Mouse (Mus musculus): ENCODE results near the gene Ywhab.

Gene Ywhab

DNA sequence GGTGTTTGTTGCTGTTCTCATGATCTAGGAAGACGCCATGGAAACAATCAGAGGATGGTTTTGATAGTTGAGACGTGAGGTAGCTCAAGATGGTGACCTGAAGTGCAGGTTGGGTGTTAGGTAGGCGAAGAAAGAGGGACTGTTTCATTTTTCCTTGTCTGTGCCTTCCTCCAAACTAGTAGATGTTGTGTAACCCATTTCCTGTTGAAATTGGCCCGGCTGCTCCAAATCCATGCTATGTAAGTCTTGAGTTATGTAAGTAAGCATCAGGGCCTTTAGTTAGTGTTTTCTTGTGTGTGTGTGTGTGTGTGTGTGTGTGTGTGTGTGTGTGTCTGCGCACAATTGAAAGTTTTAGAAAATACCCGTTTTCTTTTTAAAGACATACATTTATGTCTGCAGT lies 14.5 kb downstream of the Ywhab start:
- peak; percentile 71 for DNase-seq (ENCODE audit: low spot score)

- DNase-seq (ENCODE audit: low spot score): no peak
These were observed 15.7 kb downstream of the Ywhab start for GRCm38 (mm10) chr2:164010496-164010895.

- DNase-seq (ENCODE audit: low spot score): no peak
These were observed 16.2 kb downstream of the Ywhab start for GRCm38 (mm10) chr2:164010944-164011343.

DNA sequence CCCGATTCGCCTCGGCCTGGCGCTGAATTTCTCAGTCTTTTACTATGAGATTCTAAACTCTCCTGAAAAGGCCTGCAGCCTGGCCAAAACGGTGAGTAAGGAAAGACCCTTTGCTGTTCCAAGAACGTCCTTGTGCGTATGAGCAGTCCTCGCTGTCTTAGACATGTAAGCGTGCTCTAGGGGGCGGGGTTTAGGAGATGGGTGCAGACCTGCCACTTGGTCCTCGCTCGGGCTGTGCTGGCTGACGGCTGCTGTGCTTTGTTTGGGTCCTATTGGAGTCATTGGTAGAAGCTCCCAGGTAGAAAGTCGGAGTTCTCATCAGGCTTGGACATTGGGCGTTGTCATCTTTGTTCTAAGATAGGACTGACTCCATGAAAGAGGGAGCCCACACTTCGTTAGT lies 20.5 kb downstream of the Ywhab start:
- DNase-seq (ENCODE audit: low spot score): no peak

DNA sequence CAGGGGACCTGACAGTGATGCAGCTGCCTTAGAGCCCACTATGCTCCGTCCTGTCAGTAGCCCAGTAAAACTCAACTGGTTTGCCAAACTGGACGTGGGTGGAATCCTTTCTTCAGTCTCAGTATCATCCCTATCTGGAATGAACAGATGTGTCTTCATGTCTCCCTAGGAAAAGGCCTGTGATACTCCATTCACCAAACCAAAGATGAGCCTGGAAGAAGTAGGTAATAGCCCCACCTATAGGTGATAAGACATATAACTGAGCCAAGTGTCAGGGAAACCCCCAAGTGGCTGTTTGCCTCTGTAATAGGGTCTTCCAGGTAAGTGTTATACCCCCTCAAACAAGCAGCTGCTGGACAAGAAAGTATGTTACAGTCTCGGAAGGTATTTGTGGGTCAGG lies 24.1 kb downstream of the Ywhab start:
- no peak for DNase-seq (ENCODE audit: low spot score)

DNA sequence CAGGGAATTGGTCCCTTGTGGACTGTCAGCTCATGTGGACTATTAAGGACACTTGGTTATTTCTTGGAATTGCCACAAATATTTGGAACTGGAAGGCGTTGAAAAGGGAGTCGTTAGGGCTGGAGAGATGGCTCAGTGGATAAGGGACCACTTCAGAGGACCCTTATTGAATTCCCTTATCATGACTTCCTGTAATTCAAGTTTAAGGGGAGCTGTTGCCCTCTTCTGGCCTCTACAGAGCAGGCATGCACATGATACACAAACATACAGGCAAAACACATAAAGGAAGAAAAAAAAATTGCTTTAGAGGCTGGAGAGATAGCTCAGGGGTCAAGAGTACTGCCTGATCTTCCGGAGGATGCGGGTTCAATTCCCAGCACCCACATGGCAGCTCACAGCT lies 25.2 kb downstream of the Ywhab start:
- DNase-seq (ENCODE audit: low spot score): no peak

DNA sequence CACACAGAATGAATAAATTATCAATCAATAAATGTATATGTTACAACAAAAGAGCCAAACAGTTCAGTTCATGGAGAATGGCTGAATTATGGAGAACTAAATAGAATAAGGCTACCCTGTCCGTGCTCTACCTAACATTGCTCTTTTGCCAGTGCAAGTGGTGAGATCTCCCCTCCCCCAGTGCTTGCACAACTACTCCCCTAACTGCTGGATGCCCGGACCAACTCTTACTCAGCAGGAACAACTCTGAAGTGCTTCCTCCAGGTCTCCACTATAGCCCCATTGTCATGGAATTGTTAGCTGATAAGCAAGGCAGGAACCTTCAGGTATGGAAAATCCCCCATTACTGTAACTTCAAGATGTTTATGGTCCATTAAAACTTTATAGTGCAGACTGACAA lies 27.3 kb downstream of the Ywhab start:
- no peak for DNase-seq (ENCODE audit: low spot score)

DNA sequence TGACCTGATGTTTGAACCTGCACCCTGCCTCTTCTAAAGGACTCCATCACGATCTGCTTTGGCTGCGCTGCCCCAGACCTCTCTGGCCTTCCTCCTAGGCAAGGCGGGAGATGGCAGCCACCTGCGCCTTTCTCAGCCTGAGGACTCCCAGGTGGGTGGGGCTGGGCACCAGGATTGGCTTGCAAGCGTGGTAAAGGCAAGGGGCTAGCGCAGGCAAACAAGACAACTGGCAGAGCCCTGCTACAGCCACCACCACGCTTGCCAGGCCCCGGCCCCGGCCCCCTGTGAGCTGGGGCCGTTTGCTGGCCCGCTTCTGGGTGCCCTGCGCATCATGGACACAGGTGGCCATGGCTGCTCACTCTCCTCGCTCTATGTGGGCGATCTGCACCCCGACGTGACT lies 30.4 kb downstream of the Ywhab start, which contains the start of gene Pabpc1l:
Gene Pabpc1l (plus strand): TSS at position 301 of the 400 bp plus-strand sequence.
- DNase-seq (ENCODE audit: low spot score): no peak

GRCm38 (mm10) chr2:164031147-164031546 lies 36.4 kb downstream of the Ywhab start:
- no peak for DNase-seq (ENCODE audit: low spot score)

GRCm38 (mm10) chr2:164032973-164033372 lies 38.2 kb downstream of the Ywhab start:
- no peak for DNase-seq (ENCODE audit: low spot score)

- DNase-seq (ENCODE audit: low spot score): no peak
These were observed 41.8 kb downstream of the Ywhab start for GRCm38 (mm10) chr2:164036520-164037019.

GRCm38 (mm10) chr2:164038407-164039028 lies 43.8 kb downstream of the Ywhab start:
- DNase-seq (ENCODE audit: low spot score): no peak

- peak; percentile 31 for DNase-seq (ENCODE audit: low spot score)
These were observed 46.2 kb downstream of the Ywhab start for GRCm38 (mm10) chr2:164040949-164041348.

- DNase-seq (ENCODE audit: low spot score): no peak
These were observed 46.8 kb downstream of the Ywhab start for GRCm38 (mm10) chr2:164041523-164041922.

DNA sequence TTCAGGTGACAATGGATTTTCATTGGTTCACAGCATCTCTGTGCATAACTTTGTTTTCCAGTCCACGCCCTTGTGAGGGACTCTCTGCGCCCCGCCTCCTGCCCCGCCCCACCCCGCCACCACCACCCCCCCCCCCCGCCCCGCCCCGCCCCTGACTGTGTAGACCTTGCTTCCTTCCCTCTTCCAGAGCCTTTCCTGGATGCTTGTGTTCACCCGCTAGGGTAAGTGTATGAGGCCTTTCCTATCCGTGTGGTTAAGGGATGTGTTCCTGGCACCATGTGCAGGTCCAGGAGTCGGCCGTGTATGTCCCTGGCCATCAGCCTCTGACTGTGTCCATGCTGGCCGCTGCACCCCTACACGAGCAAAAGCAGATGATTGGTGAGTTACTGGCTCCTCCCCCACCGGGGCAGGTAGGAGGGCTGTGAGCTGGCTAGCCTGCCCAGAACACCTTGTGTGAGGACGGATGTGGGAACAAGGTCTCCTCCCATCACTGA lies 52.5 kb downstream of the Ywhab start:
- DNase-seq (ENCODE audit: low spot score): peak; percentile 51

DNA sequence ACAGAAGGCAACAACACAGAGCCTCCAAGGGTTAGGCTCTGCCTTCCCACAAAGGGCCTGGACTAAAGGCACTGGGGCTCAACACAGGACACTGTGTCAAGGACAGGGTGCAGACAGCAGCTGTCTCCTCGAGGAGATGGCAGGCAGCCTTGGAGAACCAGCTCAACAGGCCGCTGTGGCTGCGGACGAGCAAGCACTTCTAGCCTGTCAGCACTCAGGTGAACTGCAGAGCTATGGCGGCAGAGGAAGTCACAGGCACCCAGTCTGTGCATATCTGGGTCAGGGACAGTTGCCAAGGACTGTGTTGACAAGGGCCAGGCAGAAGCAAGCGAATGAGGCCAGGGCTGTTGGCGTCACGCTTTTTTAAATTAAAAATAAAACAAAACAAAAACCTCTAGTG lies 59.0 kb downstream of the Ywhab start:
- DNase-seq (ENCODE audit: low spot score): no peak

GRCm38 (mm10) chr2:164054671-164055070 lies 59.9 kb downstream of the Ywhab start:
- no peak for DNase-seq (ENCODE audit: low spot score)

DNA sequence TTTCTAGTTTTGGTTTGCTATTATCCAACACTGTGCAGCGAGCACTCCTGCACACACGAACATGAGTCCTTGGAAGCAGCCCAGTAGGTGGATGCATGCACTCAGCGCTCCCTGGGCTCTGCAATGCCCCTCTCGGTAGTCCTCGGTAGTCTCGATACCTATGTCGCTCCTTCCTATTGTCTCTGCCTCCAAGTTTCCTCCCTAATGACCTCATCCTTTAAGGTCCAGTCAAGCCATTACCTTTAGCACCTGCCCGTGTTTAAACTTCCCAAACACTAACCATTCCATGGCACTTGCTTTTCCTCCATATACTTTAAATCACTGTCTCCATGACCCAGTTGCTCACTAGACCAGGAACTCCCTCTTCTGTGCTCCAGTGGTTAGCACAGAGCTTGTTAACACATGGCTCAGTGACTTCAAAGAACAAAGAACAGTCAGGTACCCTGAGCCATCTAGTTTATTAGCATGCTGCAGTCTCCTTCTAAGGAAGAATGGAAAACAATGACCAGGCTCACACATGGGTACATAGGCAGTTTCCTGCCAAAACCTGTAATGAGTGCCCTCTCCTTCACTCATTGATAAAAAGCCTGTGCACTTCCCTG lies 65.0 kb downstream of the Ywhab start:
- no peak for DNase-seq (ENCODE audit: low spot score)

All from lung, postnatal 25 days (tissue).